Mouse (Mus musculus): Measurements from ENCODE around the gene Fkbp1b.
"Not testable (repeated sequence)": the region's sequence is repeated elsewhere in the genome, so short reads cannot be mapped to it uniquely, and the experiment has no call there.

Fkbp1b gene

GRCm38 (mm10) chr12:4841392-4841887, at the start of gene Fkbp1b:
Gene Fkbp1b, minus strand, starts transcription at chr12:4841591.
- peak; percentile 12 for DNase-seq (ENCODE audit: extremely low read depth, low read depth)

GRCm38 (mm10) chr12:4889891-4890290, 48.5 kb upstream of the Fkbp1b start:
- DNase-seq (ENCODE audit: extremely low read depth, low read depth): no peak

GRCm38 (mm10) chr12:4889251-4889650, 47.9 kb upstream of the Fkbp1b start:
- no peak for DNase-seq (ENCODE audit: extremely low read depth, low read depth)

GRCm38 (mm10) chr12:4888739-4889138, 47.3 kb upstream of the Fkbp1b start:
- DNase-seq (ENCODE audit: extremely low read depth, low read depth): no peak

- DNase-seq (ENCODE audit: extremely low read depth, low read depth): not testable (repeated sequence)
Measured at GRCm38 (mm10) chr12:4886581-4886980, 45.2 kb upstream of the Fkbp1b start.

- no peak for DNase-seq (ENCODE audit: extremely low read depth, low read depth)
Measured at GRCm38 (mm10) chr12:4885062-4885461, 43.7 kb upstream of the Fkbp1b start.

GRCm38 (mm10) chr12:4882086-4882485, 40.7 kb upstream of the Fkbp1b start:
- no peak for DNase-seq (ENCODE audit: extremely low read depth, low read depth)

- DNase-seq (ENCODE audit: extremely low read depth, low read depth): no peak
Measured at GRCm38 (mm10) chr12:4879048-4879447, 37.7 kb upstream of the Fkbp1b start.

GRCm38 (mm10) chr12:4878296-4878783, 36.9 kb upstream of the Fkbp1b start:
- no peak for DNase-seq (ENCODE audit: extremely low read depth, low read depth)

- no peak for DNase-seq (ENCODE audit: extremely low read depth, low read depth)
Measured at GRCm38 (mm10) chr12:4875623-4876022, 34.2 kb upstream of the Fkbp1b start.

- peak; percentile 80 for DNase-seq (ENCODE audit: extremely low read depth, low read depth)
Measured at GRCm38 (mm10) chr12:4874161-4874927, 33.0 kb upstream of the Fkbp1b start, which contains the start of gene Mfsd2b. Gene Mfsd2b, minus strand, starts transcription at chr12:4874359.

GRCm38 (mm10) chr12:4873531-4873930, 32.1 kb upstream of the Fkbp1b start:
- no peak for DNase-seq (ENCODE audit: extremely low read depth, low read depth)

- peak; percentile 98 for DNase-seq (ENCODE audit: extremely low read depth, low read depth)
Measured at GRCm38 (mm10) chr12:4872983-4873477, 31.6 kb upstream of the Fkbp1b start.

GRCm38 (mm10) chr12:4872273-4872672, 30.9 kb upstream of the Fkbp1b start:
- peak; percentile 52 for DNase-seq (ENCODE audit: extremely low read depth, low read depth)

- no peak for DNase-seq (ENCODE audit: extremely low read depth, low read depth)
Measured at GRCm38 (mm10) chr12:4871260-4871659, 29.9 kb upstream of the Fkbp1b start.

- no peak for DNase-seq (ENCODE audit: extremely low read depth, low read depth)
Measured at GRCm38 (mm10) chr12:4868924-4869323, 27.5 kb upstream of the Fkbp1b start.

- no peak for DNase-seq (ENCODE audit: extremely low read depth, low read depth)
Measured at GRCm38 (mm10) chr12:4864338-4864690, 22.9 kb upstream of the Fkbp1b start.

- no peak for DNase-seq (ENCODE audit: extremely low read depth, low read depth)
Measured at GRCm38 (mm10) chr12:4863654-4864337, 22.4 kb upstream of the Fkbp1b start.

- no peak for DNase-seq (ENCODE audit: extremely low read depth, low read depth)
Measured at GRCm38 (mm10) chr12:4862672-4863071, 21.3 kb upstream of the Fkbp1b start.

GRCm38 (mm10) chr12:4859241-4859914, 18.0 kb upstream of the Fkbp1b start:
- DNase-seq (ENCODE audit: extremely low read depth, low read depth): no peak

- DNase-seq (ENCODE audit: extremely low read depth, low read depth): no peak
Measured at GRCm38 (mm10) chr12:4856834-4857233, 15.4 kb upstream of the Fkbp1b start.

- no peak for DNase-seq (ENCODE audit: extremely low read depth, low read depth)
Measured at GRCm38 (mm10) chr12:4856160-4856559, 14.8 kb upstream of the Fkbp1b start.
